Mouse (Mus musculus) lung, postnatal 0 days (tissue): ENCODE measurements around the gene B3galt2. TPM values are rescaled to one million over a fixed set of nuclear protein-coding genes. Genes with fewer than 3 reads are reported as not detected.

Experiments used
- ATAC-seq: fragments of 200-750 bp; cut with Nextera tagmentation; 2 replicates; pipeline ENCODE4 v1.8.0; 2017; ENCODE audit warnings: moderate library complexity
- DNase-seq: peaks from one replicate; pipeline ENCODE4 v3.0.0-alpha.2; 2016; ENCODE audit warnings: low spot score
- H3K27ac ChIP-seq: fragments of 300-500 bp; sonication (generic); 2 replicates; pipeline ENCODE4 v1.5.1; 2014; ENCODE audit warnings: antibody characterized with exemption, mild to moderate bottlenecking, low read length, mixed read lengths
- H3K27me3 ChIP-seq: fragments of 300-500 bp; sonication (generic); replicated peaks from 2 replicates; pipeline ENCODE4 v1.6.1; 2014; ENCODE audit warnings: low read length, mixed read lengths; ENCODE audit not compliant: insufficient read depth
- H3K36me3 ChIP-seq: fragments of 300-500 bp; sonication (generic); 2 replicates; pipeline ENCODE4 v1.6.1; 2014; ENCODE audit warnings: low read length, mixed read lengths; ENCODE audit not compliant: insufficient read depth
- H3K4me1 ChIP-seq: fragments of 300-500 bp; sonication (generic); 2 replicates; pipeline ENCODE4 v1.6.1; 2014; ENCODE audit warnings: antibody characterized with exemption, low read depth, low read length, mixed read lengths; ENCODE audit not compliant: insufficient read depth
- H3K4me2 ChIP-seq: fragments of 300-500 bp; sonication (generic); replicated peaks from 2 replicates; pipeline ENCODE4 v1.6.1; 2014; ENCODE audit warnings: low read depth, mild to moderate bottlenecking, low read length, moderate library complexity, mixed read lengths
- H3K4me3 ChIP-seq: fragments of 300-500 bp; sonication (generic); 2 replicates; pipeline ENCODE4 v1.5.1; 2014; ENCODE audit warnings: low read depth, low read length
- H3K9ac ChIP-seq: fragments of 300-500 bp; sonication (generic); replicated peaks from 2 replicates; pipeline ENCODE4 v1.6.1; 2014; ENCODE audit warnings: low read depth, mild to moderate bottlenecking
- H3K9me3 ChIP-seq: fragments of 300-500 bp; sonication (generic); 2 replicates; pipeline ENCODE4 v1.6.1; 2016; ENCODE audit warnings: low read length, mixed read lengths
- CTCF ChIP-seq: IDR thresholded peaks from 2 replicates; pipeline ENCODE4 v1.5.1; 2016; ENCODE audit warnings: antibody characterized with exemption, mild to moderate bottlenecking
- EP300 ChIP-seq: IDR thresholded peaks from 2 replicates; pipeline ENCODE4 v1.6.1; 2016; ENCODE audit warnings: antibody characterized with exemption, mild to moderate bottlenecking, control low read depth
- WGBS: fragments of 180-500 bp; shearing (Covaris S2); extraction: QIAGEN DNeasy Blood & Tissue Kit; methylation state at CpG from one replicate; pipeline ENCODE4 v1.1.7; 2014; 5-methylcytosine and 5-hydroxymethylcytosine counted together
- polyA plus RNA-seq: library from polyadenylated mRNA; unstranded; fragments of >200 nt; fragmentation: Nextera tagmentation; extraction: Ambion mirVana; gene quantifications from 2 replicates; pipeline ENCODE4 v1.2.1, GENCODE M21; 2015

B3galt2 gene
- polyA plus RNA-seq, result 0.13 and 0.15 TPM in 2 replicates

- Histone ChIP-seq H3K27me3 (no peaks in the 10 kb centered on the region), H3K4me3 (no peak within 1 kb of the TSS), H3K4me2 (no peak within 1 kb of the TSS; the same call in 1 of the 2 replicates), H3K9me3 (no peaks in the 10 kb centered on the region), H3K9ac (no peak within 1 kb of the TSS), H3K36me3 (no peaks in the 10 kb centered on the region), H3K4me1 (no peaks in the 10 kb centered on the region), H3K27ac (no peak within 1 kb of the TSS)
- TF ChIP-seq CTCF, result no peak
- TF ChIP-seq EP300, result no peak
- DNase-seq (no peak), ATAC-seq (no peak)
- WGBS, result 57% methylated on average over 15 of the region's 15 CpGs
Measured at GRCm38 (mm10) chr1:143640650-143641407, at the start of gene B3galt2. B3galt2 (plus strand) TSS chr1:143640664.

GRCm38 (mm10) chr1:143596864-143597263, 43.6 kb upstream of the B3galt2 start:
- 59% methylated on average over 2 of the region's 2 CpGs for WGBS
- no peak for DNase-seq
- no peaks in the 10 kb centered on the region for H3K9me3 ChIP-seq
- no peak overlapping the region for H3K9ac ChIP-seq
- H3K27ac ChIP-seq, result no peak overlapping the region
- no peaks in the 10 kb centered on the region for H3K36me3 ChIP-seq
- no peaks in the 10 kb centered on the region for H3K27me3 ChIP-seq
- ATAC-seq, result no peak
- TF ChIP-seq EP300, result no peak
- TF ChIP-seq CTCF, result no peak
- H3K4me1 ChIP-seq, result no peaks in the 10 kb centered on the region
- H3K4me2 ChIP-seq, result no peak overlapping the region
- H3K4me3 ChIP-seq, result no peak overlapping the region

DNA sequence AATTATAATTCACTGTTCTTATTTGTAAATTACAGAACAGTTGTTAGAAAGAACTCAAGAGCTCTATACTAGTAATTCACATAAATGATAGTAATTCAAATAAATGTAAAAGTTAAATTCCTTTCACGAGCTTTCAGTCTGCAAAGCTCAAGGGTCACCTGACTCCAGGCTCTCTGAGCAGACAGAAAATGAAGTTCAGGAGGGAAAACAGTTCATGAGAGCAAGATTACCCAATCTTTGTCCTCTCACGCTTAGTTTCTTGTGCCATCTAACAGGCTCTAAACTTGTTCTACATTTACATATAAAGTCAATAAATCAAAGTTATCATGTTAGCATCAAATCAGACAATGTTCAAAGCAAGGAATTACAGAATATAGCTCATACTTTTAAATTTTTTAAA, 31.6 kb upstream of the B3galt2 start:
- Histone ChIP-seq H3K9me3 (no peaks in the 10 kb centered on the region), H3K36me3 (0 out of 2 replicates have a peak, but pooled peaks cover 2% of the 10 kb centered on the region), H3K4me3 (no peak overlapping the region), H3K27ac (no peak overlapping the region), H3K9ac (no peak overlapping the region), H3K4me1 (no peaks in the 10 kb centered on the region), H3K27me3 (no peaks in the 10 kb centered on the region), H3K4me2 (no peak overlapping the region)
- TF ChIP-seq EP300 (no peak), CTCF (no peak)
- DNase-seq (no peak), ATAC-seq (no peak)
- WGBS, result 64% methylated on average over 2 of the region's 2 CpGs

DNA sequence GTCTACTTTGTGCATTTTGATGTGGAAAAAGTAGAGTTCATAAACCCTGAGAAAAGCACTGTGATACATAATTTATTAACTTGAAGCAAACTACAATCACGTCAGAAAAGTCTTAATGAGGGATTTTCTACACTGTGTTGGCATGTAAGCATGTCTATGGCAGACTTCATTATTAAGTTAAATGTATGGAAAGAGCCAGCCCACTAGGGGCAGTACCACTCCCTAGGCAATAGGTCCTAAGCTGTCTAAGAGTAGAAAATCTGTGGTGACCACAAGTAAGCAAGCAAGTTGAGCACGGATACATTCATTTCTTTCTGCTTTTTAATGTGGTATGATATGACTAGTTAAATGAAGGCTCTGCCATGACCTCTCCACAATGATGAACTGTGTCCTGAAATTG, 27.6 kb upstream of the B3galt2 start:
- Histone ChIP-seq H3K4me1 (no peaks in the 10 kb centered on the region), H3K9me3 (no peaks in the 10 kb centered on the region), H3K4me3 (no peak overlapping the region), H3K27me3 (no peaks in the 10 kb centered on the region), H3K4me2 (no peak overlapping the region), H3K9ac (no peak overlapping the region), H3K27ac (no peak overlapping the region), H3K36me3 (0 out of 2 replicates have a peak, but pooled peaks cover 4% of the 10 kb centered on the region)
- TF ChIP-seq EP300 (no peak), CTCF (no peak)
- ATAC-seq (no peak), DNase-seq (no peak)
- WGBS, result 90% methylated on average over 2 of the region's 2 CpGs

DNA sequence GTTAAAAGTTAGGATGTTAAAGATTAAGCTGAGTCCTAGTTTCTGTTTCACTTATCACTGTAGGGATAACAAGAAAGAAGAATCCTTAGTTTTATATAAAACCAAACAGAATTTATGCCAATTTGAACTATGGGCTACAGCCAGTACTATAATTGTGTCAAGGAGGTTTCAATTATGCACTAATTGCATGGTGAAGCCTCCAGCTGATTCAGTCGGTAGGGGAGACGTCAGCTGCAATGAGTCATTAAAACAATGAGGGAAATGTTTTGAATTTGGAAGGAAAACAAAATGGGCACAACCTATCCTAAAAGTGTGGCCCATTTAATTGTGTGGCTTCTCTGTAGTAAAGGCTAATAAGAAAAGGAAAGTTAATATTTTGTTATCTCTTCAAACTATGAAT, 20.7 kb upstream of the B3galt2 start:
- no peak overlapping the region for H3K27ac ChIP-seq
- DNase-seq, result no peak
- 65% methylated on average over 2 of the region's 2 CpGs for WGBS

GRCm38 (mm10) chr1:143621930-143622329, 18.5 kb upstream of the B3galt2 start:
- H3K9ac ChIP-seq, result no peak overlapping the region
- H3K36me3 ChIP-seq, result peaks cover 8% of the 10 kb centered on the region; the same call in 1 of the 2 replicates
- no peak overlapping the region for H3K27ac ChIP-seq
- no peaks in the 10 kb centered on the region for H3K9me3 ChIP-seq
- no peaks in the 10 kb centered on the region for H3K4me1 ChIP-seq
- no peak overlapping the region for H3K4me3 ChIP-seq
- ATAC-seq, result no peak
- TF ChIP-seq EP300, result no peak
- no peak for TF ChIP-seq CTCF
- no peaks in the 10 kb centered on the region for H3K27me3 ChIP-seq
- no peak for DNase-seq
- H3K4me2 ChIP-seq, result no peak overlapping the region

More for the DNA sequence above, 20.7 kb upstream of the B3galt2 start:
- TF ChIP-seq CTCF (no peak), EP300 (no peak)
- H3K9ac ChIP-seq, result no peak overlapping the region
- peaks cover 4% of the 10 kb centered on the region; the same call in 1 of the 2 replicates for H3K36me3 ChIP-seq
- H3K4me1 ChIP-seq, result no peaks in the 10 kb centered on the region
- no peak overlapping the region for H3K4me3 ChIP-seq
- H3K27me3 ChIP-seq, result no peaks in the 10 kb centered on the region
- H3K4me2 ChIP-seq, result no peak overlapping the region
- no peaks in the 10 kb centered on the region for H3K9me3 ChIP-seq
- ATAC-seq, result no peak
